Mouse (Mus musculus): Measurements from ENCODE around the gene Wbp2.

- TF ChIP-seq CTCF (IDR thresholded peaks at IDR 0.05; ENCODE audit: extremely low read depth, insufficient read length, insufficient replicate concordance, low read depth, low read length) (no peak), POLR2A (IDR thresholded peaks at IDR 0.05; ENCODE audit: low read depth, low read length) (no peak)
Measured at GRCm38 (mm10) chr11:116108464-116109137, 21.8 kb upstream of the Wbp2 start.

Measured in small intestine, adult 2 months (tissue).